Mouse (Mus musculus) kidney, postnatal 4 days (tissue): ENCODE results near the gene Zfyve28.

ENCODE experiments used
- DNase-seq, 2 experiments: peaks; one replicate each; pipeline ENCODE4 v3.0.0; 2021; ENCODE audit warnings: mixed read lengths in 2 of 2

Zfyve28 gene

DNA sequence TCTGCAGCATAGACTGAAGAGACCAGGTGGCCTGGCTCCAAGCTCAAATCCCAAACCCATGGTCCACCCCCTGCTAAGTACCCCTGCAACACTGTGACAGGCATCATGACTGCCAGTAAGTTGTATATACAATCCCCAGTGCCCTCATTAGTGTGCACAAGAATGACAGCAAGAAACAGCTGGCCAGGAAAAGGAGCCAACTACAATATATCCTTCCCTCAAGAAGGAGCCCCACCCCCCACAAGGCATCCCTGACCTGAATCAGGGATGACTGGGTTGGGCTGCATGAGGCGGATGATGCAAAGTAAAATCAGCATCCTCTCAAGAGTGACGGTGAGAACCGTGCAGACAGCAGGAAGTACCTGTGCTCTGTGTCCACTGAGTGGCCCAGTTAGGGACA is 38.2 kb downstream of the Zfyve28 start:
- DNase-seq: no peak

GRCm38 (mm10) chr5:34249132-34249531 is 39.1 kb downstream of the Zfyve28 start:
- no peak for DNase-seq

- no peak for DNase-seq
Measured at GRCm38 (mm10) chr5:34246443-34246842, 41.8 kb downstream of the Zfyve28 start.

GRCm38 (mm10) chr5:34243062-34243461 is 45.2 kb downstream of the Zfyve28 start:
- no peak for DNase-seq

GRCm38 (mm10) chr5:34242224-34242963 is 45.9 kb downstream of the Zfyve28 start:
- peak; percentile 39 to 62 for DNase-seq

- no peak for DNase-seq
Measured at GRCm38 (mm10) chr5:34238444-34238843, 49.8 kb downstream of the Zfyve28 start.

- DNase-seq: peak; percentile 62
Measured at GRCm38 (mm10) chr5:34235898-34236420, 52.3 kb downstream of the Zfyve28 start.

GRCm38 (mm10) chr5:34235056-34235455 is 53.2 kb downstream of the Zfyve28 start:
- no peak for DNase-seq

DNA sequence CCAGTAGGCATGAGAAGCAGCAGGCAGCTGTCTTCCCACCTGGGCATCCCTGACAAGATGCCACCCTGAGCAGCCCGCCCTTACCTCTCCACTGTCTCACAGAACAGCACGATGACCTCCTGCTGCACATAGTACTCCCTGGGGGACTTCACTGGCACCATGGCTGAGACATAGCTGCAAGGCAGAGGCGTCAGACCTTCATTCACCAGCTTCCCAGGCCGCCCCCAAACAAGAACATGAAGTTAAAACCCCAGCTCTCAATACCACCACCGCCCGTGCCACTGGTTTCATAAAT is 55.1 kb downstream of the Zfyve28 start:
- no peak for DNase-seq

DNA sequence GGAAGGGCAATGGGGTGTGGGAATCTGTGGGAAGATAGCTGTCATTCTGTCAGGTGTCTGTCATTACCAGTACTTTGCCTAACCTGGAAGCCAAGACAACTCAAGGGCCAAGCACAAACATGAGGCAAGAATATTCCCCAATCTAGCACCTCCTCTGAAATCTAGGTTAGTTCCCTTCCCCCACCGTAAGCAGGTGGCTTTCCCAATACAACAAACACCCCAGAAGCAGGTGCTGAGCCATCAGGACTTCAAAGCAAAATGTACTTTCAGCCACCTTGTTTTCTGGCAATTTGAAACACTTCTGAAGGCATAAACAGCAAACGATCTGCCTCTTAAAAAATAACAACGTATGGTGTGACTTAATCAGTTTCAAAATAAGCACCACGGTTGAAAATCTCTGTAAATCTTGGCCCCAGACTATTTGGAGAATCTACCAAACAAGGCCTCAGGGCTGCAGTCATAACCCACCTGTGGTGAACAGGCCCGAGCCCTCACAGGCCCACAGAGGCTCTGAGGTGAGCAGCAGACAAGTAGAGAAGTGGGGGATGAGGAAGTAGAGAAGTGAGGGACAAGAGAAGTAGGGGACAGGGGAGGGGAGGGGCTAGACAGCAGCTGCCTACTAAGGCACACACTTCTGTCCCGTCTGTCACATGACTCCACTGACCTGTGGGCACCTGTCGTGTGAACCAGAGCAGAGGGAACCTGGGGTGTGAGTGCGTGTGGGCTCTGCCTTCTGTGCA is 55.6 kb downstream of the Zfyve28 start:
- DNase-seq: no peak

GRCm38 (mm10) chr5:34231901-34232300 is 56.3 kb downstream of the Zfyve28 start:
- DNase-seq: no peak

DNA sequence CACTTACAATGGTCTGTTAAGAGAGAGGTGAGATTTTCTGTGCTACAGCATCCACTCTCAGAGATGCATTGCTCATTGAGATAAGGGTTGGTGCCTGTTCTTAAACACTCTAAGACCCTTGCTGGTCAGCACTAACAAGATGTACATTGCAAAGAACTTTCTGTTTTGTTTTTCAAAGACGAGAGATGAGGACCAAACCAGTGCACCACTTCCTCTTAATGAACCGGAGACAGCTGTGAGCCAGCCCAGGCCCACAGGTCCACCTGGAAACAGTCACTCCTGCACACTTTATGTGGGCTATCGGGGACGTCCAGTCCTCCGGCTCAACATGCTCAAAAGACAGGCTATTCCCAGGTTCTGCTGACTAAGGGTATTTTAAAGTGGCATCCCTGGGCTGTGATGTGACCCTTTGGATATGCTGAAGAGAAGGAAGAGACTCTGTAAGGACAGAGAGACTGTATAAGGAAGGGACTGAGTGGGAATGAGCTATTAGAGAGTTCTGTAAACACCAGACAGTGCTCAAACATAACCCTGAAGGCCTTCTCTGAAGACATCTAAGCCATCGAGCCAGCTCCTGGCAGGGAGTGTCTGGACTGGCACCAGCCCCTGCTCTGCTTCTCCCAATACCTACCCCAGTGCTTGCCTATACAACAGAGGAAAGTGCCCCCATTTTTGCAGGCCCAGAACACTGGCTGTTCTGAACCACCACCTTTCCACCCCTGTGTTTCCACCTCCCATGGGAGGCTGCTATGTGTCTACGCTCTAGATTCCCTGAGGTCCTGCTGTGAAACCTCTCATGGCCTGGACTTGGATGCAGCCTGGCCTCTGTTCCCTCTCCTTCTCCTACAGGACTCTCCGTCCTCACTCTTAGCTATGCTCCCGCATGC is 57.4 kb downstream of the Zfyve28 start:
- no peak for DNase-seq

DNA sequence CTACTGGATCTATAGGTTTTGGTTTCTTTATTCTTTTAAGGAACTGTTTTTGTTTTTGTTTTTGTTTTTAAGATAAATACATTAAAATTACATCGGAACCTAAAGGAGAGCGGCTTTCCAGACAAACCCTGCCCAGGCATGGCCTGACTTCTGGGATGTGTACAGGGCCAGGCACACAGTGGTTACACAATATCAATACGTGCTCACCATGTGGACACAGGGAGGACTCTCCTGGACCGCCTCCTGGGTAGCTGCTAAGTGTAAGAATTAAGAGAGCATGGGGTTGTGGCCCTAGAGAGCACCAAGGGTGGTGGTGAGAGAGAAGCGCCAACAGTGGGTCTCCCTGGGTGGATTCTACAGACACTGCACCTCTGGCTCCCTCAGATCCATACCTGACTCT is 58.7 kb downstream of the Zfyve28 start:
- DNase-seq: no peak

GRCm38 (mm10) chr5:34225516-34225915 is 62.7 kb downstream of the Zfyve28 start:
- no peak for DNase-seq

GRCm38 (mm10) chr5:34224515-34224914 is 63.7 kb downstream of the Zfyve28 start:
- no peak for DNase-seq

- DNase-seq: no peak
Measured at GRCm38 (mm10) chr5:34220001-34220400, 68.2 kb downstream of the Zfyve28 start.

GRCm38 (mm10) chr5:34218672-34219071 is 69.6 kb downstream of the Zfyve28 start:
- no peak for DNase-seq

GRCm38 (mm10) chr5:34217756-34218155 is 70.5 kb downstream of the Zfyve28 start:
- DNase-seq: no peak

- DNase-seq: no peak
Measured at GRCm38 (mm10) chr5:34216025-34216424, 72.2 kb downstream of the Zfyve28 start.

- peak; percentile 22 to 30 for DNase-seq
Measured at GRCm38 (mm10) chr5:34213659-34214058, 74.6 kb downstream of the Zfyve28 start.

DNA sequence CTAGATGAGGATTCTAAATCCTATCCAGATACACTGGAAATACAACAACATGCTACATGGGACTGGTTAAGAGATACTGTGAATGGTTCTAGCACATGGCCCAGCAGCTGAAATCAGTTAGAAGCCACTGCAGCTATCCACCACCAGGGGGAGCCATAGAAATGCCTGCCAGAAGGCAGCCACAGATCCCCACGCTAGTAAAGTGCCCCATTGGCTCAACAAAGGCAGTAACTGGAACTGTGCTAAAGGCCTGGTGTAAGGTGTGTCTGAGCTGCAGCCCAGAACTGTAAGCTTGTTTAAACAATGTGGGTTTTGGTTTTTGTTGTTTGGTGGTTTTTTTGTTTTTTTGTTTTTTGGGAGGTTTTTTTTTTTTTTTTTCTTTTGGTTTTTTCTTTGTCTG is 78.0 kb downstream of the Zfyve28 start:
- peak; percentile 81 to 85 for DNase-seq

DNA sequence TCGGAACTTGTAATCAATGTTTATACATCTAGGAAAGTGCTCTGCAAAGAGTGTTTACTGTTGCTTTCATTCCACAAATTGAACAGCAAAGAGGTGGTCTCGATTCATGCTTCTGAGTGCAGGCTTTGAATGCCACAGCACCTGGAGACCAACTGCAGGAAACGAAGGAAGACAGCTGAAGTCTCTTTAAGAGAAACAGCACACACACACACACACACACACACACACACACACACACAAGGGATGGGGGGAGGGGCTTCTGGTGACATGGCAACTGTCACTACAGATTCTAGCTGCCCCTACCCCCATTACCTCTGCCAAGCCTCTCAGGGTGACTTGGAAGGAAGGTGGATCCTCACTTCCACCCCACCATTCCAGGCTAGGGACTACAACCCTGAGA is 80.7 kb downstream of the Zfyve28 start:
- no peak for DNase-seq

GRCm38 (mm10) chr5:34205788-34206187 is 82.5 kb downstream of the Zfyve28 start:
- DNase-seq: no peak
